Mouse (Mus musculus) bone marrow macrophage, adult 2 months (primary cell): ENCODE measurements around the gene Siae.

Source experiments
- CTCF ChIP-seq: IDR thresholded peaks from 2 replicates; pipeline ENCODE4 v1.5.1; 2012; ENCODE audit warnings: low read depth, mild to moderate bottlenecking, low read length, moderate library complexity
- POLR2A ChIP-seq: IDR thresholded peaks from 2 replicates; pipeline ENCODE4 v1.6.1; 2012; ENCODE audit warnings: mild to moderate bottlenecking, low read depth, low read length, borderline replicate concordance

DNA sequence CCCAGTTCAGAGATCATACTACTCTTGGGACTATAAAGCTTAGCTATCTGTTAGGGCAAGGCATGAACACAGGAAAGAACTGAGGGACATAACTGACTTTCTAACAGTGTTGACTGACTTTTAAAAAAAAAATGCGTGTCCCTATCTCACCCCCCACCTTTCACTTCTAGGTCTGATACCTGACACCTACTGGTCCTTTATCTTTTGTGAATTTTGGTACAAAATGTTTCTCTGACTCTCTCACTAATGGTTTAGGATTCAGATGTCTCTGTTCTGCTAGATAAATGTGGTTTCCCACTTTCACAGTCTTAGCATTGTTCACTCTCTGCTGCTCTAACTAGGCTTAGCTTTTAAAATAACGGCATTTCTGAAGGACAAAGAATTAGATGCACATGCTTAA is 36.5 kb downstream of the Siae start:
- TF ChIP-seq POLR2A (no peak), CTCF (no peak)
